Mouse (Mus musculus) cortical plate, adult 2 months (tissue): ENCODE results near the gene Olfr1255.

ENCODE experiments used
- CTCF ChIP-seq: fragments of 200-500 bp; IDR thresholded peaks from 2 replicates; pipeline ENCODE4 v1.5.1; 2011; ENCODE audit warnings: mild to moderate bottlenecking, control low read depth, low read length; ENCODE audit not compliant: insufficient read depth; ENCODE audit errors: extremely low read depth
- POLR2A ChIP-seq: fragments of 200-500 bp; IDR thresholded peaks from 2 replicates; pipeline ENCODE4 v1.6.1; 2011; ENCODE audit warnings: mild to moderate bottlenecking, low read length, control low read depth; ENCODE audit not compliant: insufficient read depth; ENCODE audit errors: extremely low read depth

- TF ChIP-seq CTCF (no peak), POLR2A (no peak)
Observed at GRCm38 (mm10) chr2:89841455-89841854, 29.6 kb downstream of the Olfr1255 start, which contains the start of gene Olfr1256.
